Mouse (Mus musculus) macrophage (primary cell): ENCODE measurements around the gene Gigyf1. TPM values are rescaled to one million over a fixed set of nuclear protein-coding genes. Genes with fewer than 3 reads are reported as not detected.
A peak's percentile ranks its signal among the peaks of the same experiment; 100 is the strongest.

Source experiments
- H3K27ac ChIP-seq: fragments of 350-480 bp; formaldehyde crosslinking; 2 replicates; pipeline ENCODE4 v1.9.0; 2021
- H3K36me3 ChIP-seq: fragments of 350-480 bp; formaldehyde crosslinking; 2 replicates; pipeline ENCODE4 v1.9.0; 2021; ENCODE audit errors: inconsistent target
- H3K4me3 ChIP-seq: fragments of 350-480 bp; formaldehyde crosslinking; 2 replicates; pipeline ENCODE4 v1.9.0; 2021; ENCODE audit errors: inconsistent target
- H3K79me2 ChIP-seq: fragments of 350-480 bp; formaldehyde crosslinking; 2 replicates; pipeline ENCODE4 v1.9.0; 2021; ENCODE audit errors: inconsistent target
- WGBS: methylation state at CpG from one replicate; pipeline ENCODE4 v1.1.7; 2026; ENCODE audit warnings: inconsistent platforms; ENCODE audit not compliant: missing documents; 5-methylcytosine and 5-hydroxymethylcytosine counted together
- polyA plus RNA-seq: library from polyadenylated mRNA; stranded (reverse); fragments of 250-400 nt; gene quantifications from 3 replicates; pipeline ENCODE4 v1.2.4, GENCODE M21; 2018; ENCODE audit warnings: inconsistent platforms

Gene Gigyf1
- polyA plus RNA-seq, 1 experiment from 2014 or later: 11.5 TPM

GRCm38 (mm10) chr5:137504041-137504440, 14.3 kb upstream of the Gigyf1 start:
- peaks cover 11% of the 10 kb centered on the region; the same call in 1 of the 2 replicates for H3K79me2 ChIP-seq
- H3K4me3 ChIP-seq: no peak overlapping the region
- H3K27ac ChIP-seq: no peak overlapping the region
- H3K36me3 ChIP-seq: no peaks in the 10 kb centered on the region
- WGBS: 86% methylated on average over 6 of the region's 6 CpGs

GRCm38 (mm10) chr5:137510014-137510501, 8.3 kb upstream of the Gigyf1 start:
- Histone ChIP-seq H3K36me3 (no peaks in the 10 kb centered on the region), H3K4me3 (peak overlapping the region; percentile 30), H3K27ac (0 out of 2 replicates have a peak overlapping the region, but pooled peaks have one; percentile 21), H3K79me2 (peaks cover 43% of the 10 kb centered on the region)
- WGBS: 3% methylated on average over 28 of the region's 52 CpGs

- H3K36me3 ChIP-seq: no peaks in the 10 kb centered on the region
- H3K79me2 ChIP-seq: peaks cover 51% of the 10 kb centered on the region
- WGBS: 3% methylated on average over 45 of the region's 83 CpGs
- peak overlapping the region; percentile 44 for H3K4me3 ChIP-seq
- no peak overlapping the region for H3K27ac ChIP-seq
These were observed 7.6 kb upstream of the Gigyf1 start for GRCm38 (mm10) chr5:137510573-137511390.

GRCm38 (mm10) chr5:137511706-137512105, 6.6 kb upstream of the Gigyf1 start:
- peak overlapping the region; percentile 44; the same call in 1 of the 2 replicates for H3K4me3 ChIP-seq

GRCm38 (mm10) chr5:137512847-137513794, 5.2 kb upstream of the Gigyf1 start:
- 76% methylated on average over 11 of the region's 11 CpGs for WGBS
- H3K36me3 ChIP-seq: no peaks in the 10 kb centered on the region
- no peak overlapping the region for H3K27ac ChIP-seq
- H3K79me2 ChIP-seq: peaks cover 74% of the 10 kb centered on the region
- no peak overlapping the region for H3K4me3 ChIP-seq

More at GRCm38 (mm10) chr5:137511706-137512105, 6.6 kb upstream of the Gigyf1 start:
- no peaks in the 10 kb centered on the region for H3K36me3 ChIP-seq
- H3K27ac ChIP-seq: no peak overlapping the region
- H3K79me2 ChIP-seq: peaks cover 60% of the 10 kb centered on the region
- WGBS: 88% methylated on average over 3 of the region's 3 CpGs

GRCm38 (mm10) chr5:137513951-137514721, 4.2 kb upstream of the Gigyf1 start:
- H3K27ac ChIP-seq: no peak overlapping the region
- H3K79me2 ChIP-seq: peaks cover 84% of the 10 kb centered on the region
- no peak overlapping the region for H3K4me3 ChIP-seq
- H3K36me3 ChIP-seq: peaks cover 8% of the 10 kb centered on the region; the same call in 1 of the 2 replicates
- WGBS: 83% methylated on average over 12 of the region's 12 CpGs

GRCm38 (mm10) chr5:137514811-137515210, 3.5 kb upstream of the Gigyf1 start:
- Histone ChIP-seq H3K36me3 (peaks cover 15% of the 10 kb centered on the region; the same call in 1 of the 2 replicates), H3K4me3 (no peak overlapping the region), H3K79me2 (peaks cover 84% of the 10 kb centered on the region), H3K27ac (no peak overlapping the region)
- 89% methylated on average over 3 of the region's 3 CpGs for WGBS

GRCm38 (mm10) chr5:137519691-137520550, 1.6 kb downstream of the Gigyf1 start:
- 95% methylated on average over 26 of the region's 27 CpGs for whole genome bisulfite sequencing
- no peak overlapping the region for H3K4me3 ChIP-seq

GRCm38 (mm10) chr5:137521861-137522260, 3.5 kb downstream of the Gigyf1 start:
- WGBS: 91% methylated on average over 9 of the region's 9 CpGs
- Histone ChIP-seq H3K27ac (no peak overlapping the region), H3K4me3 (no peak overlapping the region), H3K36me3 (peaks cover 66% of the 10 kb centered on the region), H3K79me2 (peaks cover 23% of the 10 kb centered on the region)

More at GRCm38 (mm10) chr5:137519691-137520550, 1.6 kb downstream of the Gigyf1 start:
- Histone ChIP-seq H3K36me3 (peaks cover 51% of the 10 kb centered on the region), H3K27ac (no peak overlapping the region), H3K79me2 (peaks cover 42% of the 10 kb centered on the region)

GRCm38 (mm10) chr5:137522711-137523110, 4.4 kb downstream of the Gigyf1 start:
- Histone ChIP-seq H3K36me3 (peaks cover 74% of the 10 kb centered on the region), H3K27ac (no peak overlapping the region)
- WGBS: 93% methylated on average over 11 of the region's 11 CpGs

GRCm38 (mm10) chr5:137523396-137524250, 5.3 kb downstream of the Gigyf1 start:
- peaks cover 17% of the 10 kb centered on the region for H3K79me2 ChIP-seq
- 94% methylated on average over 25 of the region's 25 CpGs for WGBS
- H3K27ac ChIP-seq: no peak overlapping the region
- peaks cover 80% of the 10 kb centered on the region for H3K36me3 ChIP-seq
- H3K4me3 ChIP-seq: no peak overlapping the region

More at GRCm38 (mm10) chr5:137522711-137523110, 4.4 kb downstream of the Gigyf1 start:
- H3K4me3 ChIP-seq: no peak overlapping the region
- H3K79me2 ChIP-seq: peaks cover 17% of the 10 kb centered on the region

- H3K4me3 ChIP-seq: no peak overlapping the region
- H3K27ac ChIP-seq: no peak overlapping the region
- peaks cover 80% of the 10 kb centered on the region for H3K36me3 ChIP-seq
- peaks cover 17% of the 10 kb centered on the region for H3K79me2 ChIP-seq
- WGBS: 92% methylated on average over 8 of the region's 8 CpGs
These were observed 5.8 kb downstream of the Gigyf1 start for GRCm38 (mm10) chr5:137524251-137524515.
